In the genomic region with DNA sequence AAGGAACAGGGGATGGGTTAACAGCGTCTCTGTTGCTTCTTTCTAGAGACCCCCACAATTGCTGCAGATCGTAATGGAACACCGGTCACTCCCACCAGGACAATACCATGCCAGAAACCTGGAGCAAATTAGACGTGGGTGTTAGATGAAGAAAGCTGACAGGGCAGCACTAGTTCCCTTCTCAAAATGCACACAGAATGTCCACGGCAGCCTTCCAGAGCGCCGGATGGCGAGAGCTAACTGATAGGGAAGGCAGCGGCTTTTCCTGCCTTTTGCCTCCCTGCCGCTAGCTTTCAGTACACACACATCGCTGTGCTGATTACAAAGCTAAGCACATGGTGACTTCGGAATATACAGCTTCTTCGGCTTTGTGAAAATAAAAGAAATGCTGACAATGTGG, we compare ENCODE assay signal across 8 mouse cellular contexts. TPM values are rescaled to one million over a fixed set of nuclear protein-coding genes. Genes with fewer than 3 reads are reported as not detected.
DNase-seq lines count a peak whose midpoint lies in the region; ATAC-seq and TF ChIP-seq lines count a peak whose summit lies in the region.

No protein-coding gene starts in this region.

- TF ChIP-seq CTCF in testis, adult 2 months (IDR thresholded peaks at IDR 0.05; ENCODE audit: control insufficient read depth, insufficient read depth, insufficient replicate concordance, low read depth, low read length) = no peak
- no peak for TF ChIP-seq CTCF in thymus, adult 2 months (IDR thresholded peaks at IDR 0.05; ENCODE audit: borderline replicate concordance, control insufficient read depth, extremely low read depth, insufficient read depth, low read length, poor library complexity)

- no peaks in the 10 kb centered on the region for H3K4me1 ChIP-seq in testis, adult 2 months (ENCODE audit: control insufficient read depth, insufficient read depth, low read length)
- H3K4me1 ChIP-seq in midbrain, embryonic 15.5 days = no peaks in the 10 kb centered on the region
- H3K4me1 ChIP-seq in thymus, adult 2 months (replicated peaks; ENCODE audit: control insufficient read depth, insufficient read depth, low read length) = no peaks in the 10 kb centered on the region; the same call in 1 of the 2 replicates

- H3K4me2 ChIP-seq in midbrain, embryonic 15.5 days = peak overlapping the region; percentile 41

- DNase-seq in cerebellum, postnatal 36 days = peak; percentile 13 to 14
- no peak for DNase-seq in cerebellum, adult 8-10 months
- no peak for DNase-seq in testis, postnatal 14 days (ENCODE audit: low spot score)
- DNase-seq in kidney, postnatal 10 days = peak; percentile 48
- no peak for DNase-seq in thymus, adult 2 months
- no peak for DNase-seq in right cerebral cortex, postnatal 36 days (ENCODE audit: low spot score in 2 of 2)

- H3K27me3 ChIP-seq in testis, adult 2 months (ENCODE audit: control insufficient read depth, insufficient read depth, low read length) = no peaks in the 10 kb centered on the region
- H3K27me3 ChIP-seq in midbrain, embryonic 15.5 days (replicated peaks) = no peaks in the 10 kb centered on the region
- H3K27me3 ChIP-seq in thymus, adult 2 months (ENCODE audit: control insufficient read depth, insufficient read depth, low read length) = no peaks in the 10 kb centered on the region

- ATAC-seq in midbrain, embryonic 15.5 days (replicated peaks) = 0 out of 2 replicates have a peak, but pooled peaks have one; percentile 42

- no peak for TF ChIP-seq POLR2A in testis, adult 2 months (IDR thresholded peaks at IDR 0.05; ENCODE audit: control insufficient read depth, low read depth, low read length)
- TF ChIP-seq POLR2A in thymus, adult 2 months (IDR thresholded peaks at IDR 0.05; ENCODE audit: control insufficient read depth, extremely low read depth, insufficient read depth, low read length, poor library complexity) = no peak

- peak overlapping the region; percentile 29 for H3K4me3 ChIP-seq in testis, adult 2 months (ENCODE audit: control insufficient read depth, low read depth, low read length)
- peak overlapping the region; percentile 25 for H3K4me3 ChIP-seq in midbrain, embryonic 15.5 days
- no peak overlapping the region for H3K4me3 ChIP-seq in thymus, adult 2 months (ENCODE audit: control insufficient read depth, insufficient read depth, low read length)

- WGBS in midbrain, embryonic 15.5 days = 47% methylated on average over 13 of the region's 13 CpGs
- WGBS in thymus, adult 2 months = 22% methylated on average over 13 of the region's 13 CpGs

- peak overlapping the region; percentile 6; the same call in 1 of the 2 replicates for H3K27ac ChIP-seq in testis, adult 2 months (ENCODE audit: control insufficient read depth, insufficient read depth, low read depth, low read length)
- H3K27ac ChIP-seq in midbrain, embryonic 15.5 days = no peak overlapping the region
- H3K27ac ChIP-seq in thymus, adult 2 months (ENCODE audit: control insufficient read depth, insufficient read depth, low read length) = no peak overlapping the region

- H3K36me3 ChIP-seq in testis, adult 2 months (ENCODE audit: control insufficient read depth, insufficient read depth, low read length) = no peaks in the 10 kb centered on the region
- no peaks in the 10 kb centered on the region for H3K36me3 ChIP-seq in midbrain, embryonic 15.5 days (replicated peaks)
- H3K36me3 ChIP-seq in thymus, adult 2 months (ENCODE audit: control insufficient read depth, insufficient read depth, low read length) = no peaks in the 10 kb centered on the region

- H3K9ac ChIP-seq in midbrain, embryonic 15.5 days = no peak overlapping the region

- no peaks in the 10 kb centered on the region for H3K9me3 ChIP-seq in midbrain, embryonic 15.5 days

RNA-seq across cellular contexts. Expression of gene Plac1, which starts 7.9 kb away (rescaled TPM):
- polyA plus RNA-seq in testis, adult 2 months (2012; rRNA removed) = 9.5 and 10.4 TPM in 2 replicates
- polyA plus RNA-seq in midbrain, embryonic 15.5 days (2015; fragmentation: Nextera tagmentation; extraction: Ambion mirVana) = 0.19 and 0.44 TPM in 2 replicates
- polyA plus RNA-seq in thymus, adult 2 months (2012; rRNA removed) = 0.19 and 0.31 TPM in 2 replicates

RNA-seq across cellular contexts. Expression of gene Fam122b, which starts 37.6 kb away (rescaled TPM):
- 1.7 and 2.9 TPM in 2 replicates for polyA plus RNA-seq in testis, adult 2 months (2012; rRNA removed)
- 3.1 and 3.3 TPM in 2 replicates for polyA plus RNA-seq in midbrain, embryonic 15.5 days (2015; fragmentation: Nextera tagmentation; extraction: Ambion mirVana)
- polyA plus RNA-seq in thymus, adult 2 months (2012; rRNA removed) = 7.8 and 8.2 TPM in 2 replicates

RNA-seq across cellular contexts. Expression of gene Fam122c, which starts 41.3 kb away (rescaled TPM):
- 37.1 and 54.2 TPM in 2 replicates for polyA plus RNA-seq in testis, adult 2 months (2012; rRNA removed)
- polyA plus RNA-seq in midbrain, embryonic 15.5 days (2015; fragmentation: Nextera tagmentation; extraction: Ambion mirVana) = not detected in 2 replicates
- polyA plus RNA-seq in thymus, adult 2 months (2012; rRNA removed) = not detected in 2 replicates

Comparison
In these comparisons a context has a peak if more than half of its experiments do, and no peak if none do; other contexts are left out.
1. DNase-seq: peak in cerebellum, postnatal 36 days (2 of 2) and kidney, postnatal 10 days (single experiment); none in cerebellum, adult 8-10 months (single experiment), testis, postnatal 14 days (single experiment), thymus, adult 2 months (single experiment) and right cerebral cortex, postnatal 36 days (0 of 2).
2. RNA of gene Fam122c, which starts 41.3 kb away (polyA plus RNA-seq): 37.1 to 54.2 TPM in testis, adult 2 months; not detected in midbrain, embryonic 15.5 days and not detected in thymus, adult 2 months; every median in the first group is over 10 times any median in the second.